Mouse (Mus musculus): ENCODE data around the gene Ankrd1.

- TF ChIP-seq CTCF (IDR thresholded peaks at IDR 0.05; ENCODE audit: insufficient read depth, low read length) (no peak), POLR2A (IDR thresholded peaks at IDR 0.05; ENCODE audit: borderline replicate concordance, extremely low read depth, low read depth, low read length) (no peak)
Measured at GRCm38 (mm10) chr19:36169101-36169500, 49.2 kb upstream of the Ankrd1 start.
